Mouse (Mus musculus): ENCODE results near the gene Zhx3. TPM values are rescaled to one million over a fixed set of nuclear protein-coding genes. Genes with fewer than 3 reads are reported as not detected.

Zhx3 gene
- polyA plus RNA-seq, 1 experiment from 2014 or later: 8.0 TPM

- WGBS: 74% methylated on average over 5 of the region's 5 CpGs
- no peak for ATAC-seq
- Histone ChIP-seq H3K4me1 (replicated peaks) (no peaks in the 10 kb centered on the region), H3K4me2 (replicated peaks) (no peak overlapping the region), H3K27me3 (replicated peaks) (no peaks in the 10 kb centered on the region), H3K27ac (no peak overlapping the region), H3K36me3 (peaks cover 12% of the 10 kb centered on the region), H3K9me3 (no peaks in the 10 kb centered on the region), H3K9ac (no peak overlapping the region), H3K4me3 (replicated peaks) (no peak overlapping the region)
Observed at GRCm38 (mm10) chr2:160766371-160766771, 106.4 kb downstream of the Zhx3 start.

- H3K9me3 ChIP-seq: no peaks in the 10 kb centered on the region
- no peak overlapping the region for H3K4me2 ChIP-seq (replicated peaks)
- ATAC-seq: no peak
- H3K27ac ChIP-seq: no peak overlapping the region
- WGBS: 75% methylated on average over 3 of the region's 3 CpGs
- H3K9ac ChIP-seq: no peak overlapping the region
- H3K36me3 ChIP-seq: peaks cover 15% of the 10 kb centered on the region
- H3K4me3 ChIP-seq (replicated peaks): no peak overlapping the region
- no peaks in the 10 kb centered on the region for H3K27me3 ChIP-seq (replicated peaks)
- no peaks in the 10 kb centered on the region for H3K4me1 ChIP-seq (replicated peaks)
Observed at GRCm38 (mm10) chr2:160765096-160765495, 107.7 kb downstream of the Zhx3 start.

GRCm38 (mm10) chr2:160764386-160764785, 108.4 kb downstream of the Zhx3 start:
- no peaks in the 10 kb centered on the region for H3K27me3 ChIP-seq (replicated peaks)
- ATAC-seq: no peak
- H3K4me3 ChIP-seq (replicated peaks): no peak overlapping the region
- 86% methylated on average over 2 of the region's 2 CpGs for WGBS
- H3K9me3 ChIP-seq: no peaks in the 10 kb centered on the region
- H3K9ac ChIP-seq: no peak overlapping the region
- no peaks in the 10 kb centered on the region for H3K4me1 ChIP-seq (replicated peaks)
- no peak overlapping the region for H3K27ac ChIP-seq
- no peak overlapping the region for H3K4me2 ChIP-seq (replicated peaks)
- H3K36me3 ChIP-seq: peaks cover 22% of the 10 kb centered on the region

GRCm38 (mm10) chr2:160763816-160764215, 109.0 kb downstream of the Zhx3 start:
- H3K27me3 ChIP-seq (replicated peaks): no peaks in the 10 kb centered on the region
- H3K27ac ChIP-seq: no peak overlapping the region
- H3K4me1 ChIP-seq (replicated peaks): no peaks in the 10 kb centered on the region
- peaks cover 23% of the 10 kb centered on the region for H3K36me3 ChIP-seq
- 90% methylated on average over 3 of the region's 3 CpGs for WGBS
- no peak for ATAC-seq
- H3K9ac ChIP-seq: no peak overlapping the region
- H3K4me3 ChIP-seq (replicated peaks): no peak overlapping the region
- H3K9me3 ChIP-seq: no peaks in the 10 kb centered on the region
- H3K4me2 ChIP-seq (replicated peaks): no peak overlapping the region

GRCm38 (mm10) chr2:160760433-160761184, 112.2 kb downstream of the Zhx3 start:
- H3K36me3 ChIP-seq: peaks cover 40% of the 10 kb centered on the region
- ATAC-seq: no peak
- H3K27ac ChIP-seq: no peak overlapping the region
- no peak overlapping the region for H3K4me3 ChIP-seq (replicated peaks)
- no peaks in the 10 kb centered on the region for H3K27me3 ChIP-seq (replicated peaks)
- no peak overlapping the region for H3K4me2 ChIP-seq (replicated peaks)
- no peak overlapping the region for H3K9ac ChIP-seq
- 85% methylated on average over 9 of the region's 9 CpGs for WGBS
- no peaks in the 10 kb centered on the region for H3K4me1 ChIP-seq (replicated peaks)
- H3K9me3 ChIP-seq: no peaks in the 10 kb centered on the region

GRCm38 (mm10) chr2:160756583-160757203, 116.1 kb downstream of the Zhx3 start:
- WGBS: 89% methylated on average over 6 of the region's 6 CpGs
- no peak overlapping the region for H3K9ac ChIP-seq
- H3K4me3 ChIP-seq (replicated peaks): no peak overlapping the region
- H3K27me3 ChIP-seq (replicated peaks): no peaks in the 10 kb centered on the region
- H3K4me1 ChIP-seq (replicated peaks): no peaks in the 10 kb centered on the region
- no peak overlapping the region for H3K4me2 ChIP-seq (replicated peaks)
- H3K9me3 ChIP-seq: no peaks in the 10 kb centered on the region
- H3K36me3 ChIP-seq: peaks cover 45% of the 10 kb centered on the region
- H3K27ac ChIP-seq: no peak overlapping the region
- ATAC-seq: no peak

- ATAC-seq: no peak
- Histone ChIP-seq H3K4me3 (replicated peaks) (no peak overlapping the region), H3K36me3 (peaks cover 24% of the 10 kb centered on the region), H3K27me3 (replicated peaks) (no peaks in the 10 kb centered on the region), H3K4me2 (replicated peaks) (no peak overlapping the region), H3K4me1 (replicated peaks) (peaks cover 6% of the 10 kb centered on the region; the same call in 1 of the 2 replicates), H3K27ac (no peak overlapping the region), H3K9ac (no peak overlapping the region), H3K9me3 (no peaks in the 10 kb centered on the region)
- 86% methylated on average over 10 of the region's 10 CpGs for WGBS
Observed at GRCm38 (mm10) chr2:160747075-160747474, 125.7 kb downstream of the Zhx3 start.

- no peak for ATAC-seq
- H3K4me2 ChIP-seq (replicated peaks): no peak overlapping the region
- H3K4me3 ChIP-seq (replicated peaks): no peak overlapping the region
- peaks cover 10% of the 10 kb centered on the region; the same call in 1 of the 2 replicates for H3K4me1 ChIP-seq (replicated peaks)
- H3K27ac ChIP-seq: no peak overlapping the region
- no peaks in the 10 kb centered on the region for H3K27me3 ChIP-seq (replicated peaks)
- peaks cover 24% of the 10 kb centered on the region for H3K36me3 ChIP-seq
- 95% methylated on average over 5 of the region's 5 CpGs for WGBS
- no peaks in the 10 kb centered on the region for H3K9me3 ChIP-seq
- no peak overlapping the region for H3K9ac ChIP-seq
Observed at GRCm38 (mm10) chr2:160746637-160747036, 126.2 kb downstream of the Zhx3 start.

GRCm38 (mm10) chr2:160745497-160745896, 127.3 kb downstream of the Zhx3 start:
- Histone ChIP-seq H3K36me3 (peaks cover 16% of the 10 kb centered on the region), H3K27ac (no peak overlapping the region), H3K27me3 (replicated peaks) (no peaks in the 10 kb centered on the region), H3K9ac (no peak overlapping the region), H3K4me3 (replicated peaks) (no peak overlapping the region), H3K4me2 (replicated peaks) (no peak overlapping the region), H3K4me1 (replicated peaks) (peaks cover 14% of the 10 kb centered on the region; the same call in 1 of the 2 replicates), H3K9me3 (no peaks in the 10 kb centered on the region)
- no peak for ATAC-seq
- WGBS: 90% methylated on average over 1 of the region's 1 CpGs

GRCm38 (mm10) chr2:160744823-160745210, 128.0 kb downstream of the Zhx3 start:
- no peak overlapping the region for H3K27ac ChIP-seq
- 78% methylated on average over 5 of the region's 5 CpGs for WGBS

GRCm38 (mm10) chr2:160744040-160744822, 128.6 kb downstream of the Zhx3 start:
- no peak for ATAC-seq

More at GRCm38 (mm10) chr2:160744823-160745210, 128.0 kb downstream of the Zhx3 start:
- Histone ChIP-seq H3K9me3 (no peaks in the 10 kb centered on the region), H3K4me2 (replicated peaks) (no peak overlapping the region), H3K9ac (no peak overlapping the region), H3K27me3 (replicated peaks) (no peaks in the 10 kb centered on the region), H3K36me3 (peaks cover 14% of the 10 kb centered on the region), H3K4me1 (replicated peaks) (peaks cover 20% of the 10 kb centered on the region), H3K4me3 (replicated peaks) (no peak overlapping the region)
- no peak for ATAC-seq

GRCm38 (mm10) chr2:160742161-160742609, 130.6 kb downstream of the Zhx3 start:
- no peak overlapping the region for H3K4me3 ChIP-seq (replicated peaks)
- H3K4me1 ChIP-seq (replicated peaks): peaks cover 42% of the 10 kb centered on the region
- no peak for ATAC-seq
- H3K4me2 ChIP-seq (replicated peaks): no peak overlapping the region
- H3K9ac ChIP-seq: no peak overlapping the region
- H3K36me3 ChIP-seq: no peaks in the 10 kb centered on the region
- no peaks in the 10 kb centered on the region for H3K9me3 ChIP-seq
- 46% methylated on average over 1 of the region's 1 CpGs for WGBS
- 0 out of 2 replicates have a peak overlapping the region, but pooled peaks have one; percentile 17 for H3K27ac ChIP-seq
- H3K27me3 ChIP-seq (replicated peaks): no peaks in the 10 kb centered on the region

More at GRCm38 (mm10) chr2:160744040-160744822, 128.6 kb downstream of the Zhx3 start:
- Histone ChIP-seq H3K4me2 (replicated peaks) (no peak overlapping the region), H3K4me3 (replicated peaks) (no peak overlapping the region), H3K27me3 (replicated peaks) (no peaks in the 10 kb centered on the region), H3K36me3 (peaks cover 11% of the 10 kb centered on the region), H3K9me3 (no peaks in the 10 kb centered on the region), H3K9ac (no peak overlapping the region), H3K4me1 (replicated peaks) (peaks cover 26% of the 10 kb centered on the region), H3K27ac (no peak overlapping the region)
- 77% methylated on average over 7 of the region's 7 CpGs for WGBS
